Mouse (Mus musculus) midbrain, embryonic 11.5 days (tissue): ENCODE results near the gene Ndc1. TPM values are rescaled to one million over a fixed set of nuclear protein-coding genes. Genes with fewer than 3 reads are reported as not detected.
A peak's percentile ranks its signal among the peaks of the same experiment; 100 is the strongest.

ENCODE experiments used
- ATAC-seq: fragments of 200-750 bp; cut with Nextera tagmentation; 2 replicates; pipeline ENCODE4 v1.8.0; 2017; ENCODE audit warnings: moderate TSS enrichment, moderate library complexity; ENCODE audit not compliant: low FRiP score
- DNase-seq: peaks from one replicate; pipeline ENCODE4 v3.0.0; 2015; ENCODE audit warnings: low spot score; ENCODE audit errors: missing footprints
- H3K27ac ChIP-seq: fragments of 300-500 bp; sonication (generic); 2 replicates; pipeline ENCODE4 v1.5.1; 2014; ENCODE audit warnings: low read depth, low read length
- H3K27me3 ChIP-seq: fragments of 300-500 bp; sonication (generic); 2 replicates; pipeline ENCODE4 v1.6.1; 2014; ENCODE audit warnings: mild to moderate bottlenecking, low read length, moderate library complexity, mixed read lengths; ENCODE audit not compliant: control insufficient read depth, insufficient read depth
- H3K36me3 ChIP-seq: fragments of 300-500 bp; sonication (generic); 2 replicates; pipeline ENCODE4 v1.6.1; 2014; ENCODE audit warnings: mild to moderate bottlenecking, low read length, moderate library complexity, mixed read lengths; ENCODE audit not compliant: control insufficient read depth, insufficient read depth
- H3K4me1 ChIP-seq: fragments of 300-500 bp; sonication (generic); 2 replicates; pipeline ENCODE4 v1.6.1; 2014; ENCODE audit warnings: low read length; ENCODE audit not compliant: control insufficient read depth, insufficient read depth
- H3K4me2 ChIP-seq: fragments of 300-500 bp; sonication (generic); 2 replicates; pipeline ENCODE4 v1.6.1; 2014; ENCODE audit warnings: mild to moderate bottlenecking, moderate library complexity
- H3K4me3 ChIP-seq: fragments of 300-500 bp; sonication (generic); 2 replicates; pipeline ENCODE4 v1.5.1; 2014; ENCODE audit warnings: low read depth, low read length
- H3K9ac ChIP-seq: fragments of 300-500 bp; sonication (generic); 2 replicates; pipeline ENCODE4 v1.6.1; 2014; ENCODE audit warnings: low read length
- H3K9me3 ChIP-seq: fragments of 300-500 bp; sonication (generic); 2 replicates; pipeline ENCODE4 v1.6.1; 2016; ENCODE audit warnings: low read length; ENCODE audit not compliant: control insufficient read depth
- WGBS: fragments of 180-500 bp; shearing (Covaris S2); extraction: QIAGEN DNeasy Blood & Tissue Kit; methylation state at CpG from one replicate; pipeline ENCODE4 v1.1.7; 2014; 5-methylcytosine and 5-hydroxymethylcytosine counted together
- polyA plus RNA-seq: library from polyadenylated mRNA; unstranded; fragments of >200 nt; fragmentation: Nextera tagmentation; extraction: Ambion mirVana; gene quantifications from 2 replicates; pipeline ENCODE4 v1.2.1, GENCODE M21; 2014

Ndc1 gene
- polyA plus RNA-seq, 1 experiment from 2014 or later = 52.9 TPM

DNA sequence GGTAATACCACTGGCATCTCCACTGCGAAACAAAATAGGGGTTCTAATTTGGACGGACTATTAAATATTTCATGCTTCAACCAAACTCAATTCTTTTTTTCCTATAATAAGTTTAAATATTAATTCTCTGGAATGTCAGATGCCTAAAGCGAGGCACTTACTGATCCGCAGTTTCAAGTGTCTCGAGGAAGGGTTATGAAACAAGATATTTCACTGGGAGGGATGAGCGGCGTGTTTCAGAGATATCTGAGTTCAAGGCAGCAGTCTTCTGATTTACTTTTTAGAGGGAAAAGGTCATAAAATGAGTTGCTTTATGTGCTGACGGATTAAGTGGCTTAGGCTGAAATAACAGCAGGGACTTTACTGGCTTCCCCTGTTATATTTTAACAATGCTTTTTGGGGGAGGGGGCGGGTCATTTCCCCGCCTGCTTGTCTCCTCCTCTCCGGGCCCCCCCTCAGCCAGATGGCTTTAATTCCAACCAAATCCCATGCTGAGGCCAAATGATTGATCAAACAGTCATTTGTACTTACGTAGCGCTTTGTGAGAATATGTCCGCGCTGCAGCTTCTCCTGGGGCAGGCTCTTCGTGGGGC is 75.4 kb downstream of the Ndc1 start:
- Histone ChIP-seq H3K36me3 (no peaks in the 10 kb centered on the region), H3K4me3 (no peak overlapping the region), H3K27ac (no peak overlapping the region), H3K4me2 (peak overlapping the region; percentile 24), H3K9ac (peak overlapping the region; percentile 42), H3K27me3 (peaks cover 13% of the 10 kb centered on the region), H3K4me1 (peaks cover 10% of the 10 kb centered on the region), H3K9me3 (no peaks in the 10 kb centered on the region)
- DNase-seq (no peak), ATAC-seq (no peak)
- 27% methylated on average over 16 of the region's 16 CpGs for WGBS

DNA sequence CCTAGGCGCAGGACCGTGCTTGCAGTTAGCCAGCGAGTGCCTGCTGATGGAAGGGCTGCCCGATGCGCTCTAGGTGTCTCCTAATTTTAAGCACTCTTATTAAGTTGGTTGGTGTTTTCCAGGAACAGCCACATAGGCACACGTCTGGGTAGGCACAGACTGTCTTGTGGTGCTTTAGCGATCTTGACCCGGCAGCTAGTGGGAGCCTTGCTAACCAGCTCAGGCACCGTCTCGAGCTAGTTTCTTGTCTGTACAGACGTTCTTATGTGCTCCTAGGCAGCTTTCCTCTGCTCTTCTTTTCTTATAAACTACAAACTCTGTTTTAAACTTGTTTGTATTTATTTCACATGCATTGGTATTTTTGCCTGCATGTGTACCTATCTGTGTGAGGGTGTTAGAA is 76.0 kb downstream of the Ndc1 start:
- 39% methylated on average over 11 of the region's 11 CpGs for WGBS
- peaks cover 13% of the 10 kb centered on the region for H3K27me3 ChIP-seq
- no peak for ATAC-seq
- DNase-seq = peak; percentile 91
- H3K9me3 ChIP-seq = no peaks in the 10 kb centered on the region
- H3K9ac ChIP-seq = peak overlapping the region; percentile 42
- no peaks in the 10 kb centered on the region for H3K36me3 ChIP-seq
- H3K4me3 ChIP-seq = no peak overlapping the region
- no peak overlapping the region for H3K27ac ChIP-seq
- peak overlapping the region; percentile 24; the same call in 1 of the 2 replicates for H3K4me2 ChIP-seq
- H3K4me1 ChIP-seq = peaks cover 10% of the 10 kb centered on the region

DNA sequence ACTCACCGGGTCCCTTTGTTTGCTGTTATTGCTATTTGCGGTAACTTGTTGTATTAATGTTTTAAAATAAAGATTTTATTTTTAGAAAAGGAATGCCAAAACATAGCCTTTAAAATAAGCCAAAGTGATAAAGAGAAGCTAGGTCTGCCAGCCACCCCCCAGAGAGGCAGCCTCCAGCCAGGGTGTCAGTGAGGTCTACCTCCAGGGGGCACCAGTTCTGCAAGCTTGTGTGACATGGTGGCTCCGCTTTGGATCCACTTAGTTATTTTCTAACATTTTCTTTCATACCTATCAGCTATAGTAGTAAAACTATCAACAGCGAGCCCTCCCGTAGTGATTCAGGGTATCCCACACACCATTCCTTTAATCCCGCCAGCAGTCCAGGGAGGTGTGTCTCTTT is 80.9 kb downstream of the Ndc1 start:
- Histone ChIP-seq H3K4me1 (peaks cover 4% of the 10 kb centered on the region), H3K27me3 (peaks cover 3% of the 10 kb centered on the region; the same call in 1 of the 2 replicates), H3K9me3 (no peaks in the 10 kb centered on the region), H3K27ac (no peak overlapping the region), H3K4me3 (no peak overlapping the region), H3K36me3 (no peaks in the 10 kb centered on the region), H3K4me2 (no peak overlapping the region), H3K9ac (no peak overlapping the region)
- ATAC-seq (no peak), DNase-seq (no peak)
- 89% methylated on average over 6 of the region's 6 CpGs for WGBS

DNA sequence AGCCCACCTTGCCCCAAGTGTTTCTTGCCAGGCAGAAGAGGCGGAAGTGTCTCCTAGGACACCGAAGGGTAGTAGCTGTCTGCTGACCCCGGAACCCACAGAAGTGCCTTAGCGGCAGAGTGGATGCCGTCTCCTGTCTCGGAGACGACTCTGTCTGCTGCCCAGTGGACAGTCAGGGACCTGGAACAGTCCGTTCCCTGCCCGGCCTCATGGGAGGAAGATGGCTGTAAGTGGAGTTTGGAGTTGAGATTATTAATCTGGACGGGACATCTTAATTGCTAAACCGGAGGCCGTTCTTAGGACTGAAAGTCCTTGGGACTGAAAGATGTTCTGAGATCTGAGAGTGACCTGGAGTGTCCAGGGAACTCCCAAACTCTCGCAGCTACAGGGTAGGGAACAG is 81.9 kb downstream of the Ndc1 start:
- H3K4me3 ChIP-seq = no peak overlapping the region
- peaks cover 3% of the 10 kb centered on the region; the same call in 1 of the 2 replicates for H3K4me1 ChIP-seq
- DNase-seq = no peak
- H3K4me2 ChIP-seq = no peak overlapping the region
- no peaks in the 10 kb centered on the region for H3K27me3 ChIP-seq
- WGBS = 89% methylated on average over 13 of the region's 13 CpGs
- H3K36me3 ChIP-seq = no peaks in the 10 kb centered on the region
- no peak for ATAC-seq
- H3K9ac ChIP-seq = no peak overlapping the region
- no peak overlapping the region for H3K27ac ChIP-seq
- no peaks in the 10 kb centered on the region for H3K9me3 ChIP-seq

DNA sequence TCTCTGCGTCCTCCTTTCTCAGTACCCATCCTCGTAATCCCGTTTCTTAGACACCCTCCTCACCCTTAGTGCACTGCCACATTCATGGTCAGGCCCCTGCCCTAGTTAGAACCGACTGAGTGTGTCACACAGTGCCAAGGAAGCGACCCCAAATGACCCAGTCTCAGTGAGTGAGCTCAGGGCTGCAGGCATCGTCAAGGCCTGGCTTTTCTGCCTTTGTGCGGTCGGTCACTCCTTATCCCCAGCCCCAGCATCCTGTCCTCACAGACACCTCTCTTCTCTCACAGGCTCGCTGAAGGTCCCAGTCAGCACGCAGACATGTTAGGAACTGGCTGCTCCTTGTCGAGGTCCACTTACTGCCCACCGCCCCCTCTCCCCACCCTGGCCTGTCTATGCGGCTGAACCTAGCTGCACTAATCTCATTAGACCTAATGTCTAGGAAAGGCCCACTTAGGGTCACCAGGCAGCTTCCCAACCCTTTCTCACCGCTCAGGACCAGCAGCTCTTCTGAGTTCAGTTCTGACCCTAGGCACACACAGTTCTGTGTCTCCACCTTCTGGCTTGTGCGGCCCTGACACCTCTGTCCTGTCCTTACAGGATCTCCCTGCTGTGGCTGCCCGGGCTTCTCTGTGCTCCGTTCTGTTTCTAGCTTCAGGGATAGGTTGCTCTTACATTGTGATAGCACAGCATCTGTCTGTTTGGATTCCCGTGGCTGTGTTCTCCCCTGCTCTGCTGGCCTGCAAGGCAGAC is 84.9 kb downstream of the Ndc1 start:
- 54% methylated on average over 18 of the region's 18 CpGs for WGBS
- no peaks in the 10 kb centered on the region for H3K27me3 ChIP-seq
- no peak for ATAC-seq
- no peaks in the 10 kb centered on the region for H3K9me3 ChIP-seq
- H3K4me3 ChIP-seq = no peak overlapping the region
- no peak overlapping the region for H3K4me2 ChIP-seq
- H3K4me1 ChIP-seq = peaks cover 3% of the 10 kb centered on the region; the same call in 1 of the 2 replicates
- 0 out of 2 replicates have a peak overlapping the region, but pooled peaks have one; percentile 16 for H3K9ac ChIP-seq
- no peak for DNase-seq
- H3K27ac ChIP-seq = no peak overlapping the region
- no peaks in the 10 kb centered on the region for H3K36me3 ChIP-seq

DNA sequence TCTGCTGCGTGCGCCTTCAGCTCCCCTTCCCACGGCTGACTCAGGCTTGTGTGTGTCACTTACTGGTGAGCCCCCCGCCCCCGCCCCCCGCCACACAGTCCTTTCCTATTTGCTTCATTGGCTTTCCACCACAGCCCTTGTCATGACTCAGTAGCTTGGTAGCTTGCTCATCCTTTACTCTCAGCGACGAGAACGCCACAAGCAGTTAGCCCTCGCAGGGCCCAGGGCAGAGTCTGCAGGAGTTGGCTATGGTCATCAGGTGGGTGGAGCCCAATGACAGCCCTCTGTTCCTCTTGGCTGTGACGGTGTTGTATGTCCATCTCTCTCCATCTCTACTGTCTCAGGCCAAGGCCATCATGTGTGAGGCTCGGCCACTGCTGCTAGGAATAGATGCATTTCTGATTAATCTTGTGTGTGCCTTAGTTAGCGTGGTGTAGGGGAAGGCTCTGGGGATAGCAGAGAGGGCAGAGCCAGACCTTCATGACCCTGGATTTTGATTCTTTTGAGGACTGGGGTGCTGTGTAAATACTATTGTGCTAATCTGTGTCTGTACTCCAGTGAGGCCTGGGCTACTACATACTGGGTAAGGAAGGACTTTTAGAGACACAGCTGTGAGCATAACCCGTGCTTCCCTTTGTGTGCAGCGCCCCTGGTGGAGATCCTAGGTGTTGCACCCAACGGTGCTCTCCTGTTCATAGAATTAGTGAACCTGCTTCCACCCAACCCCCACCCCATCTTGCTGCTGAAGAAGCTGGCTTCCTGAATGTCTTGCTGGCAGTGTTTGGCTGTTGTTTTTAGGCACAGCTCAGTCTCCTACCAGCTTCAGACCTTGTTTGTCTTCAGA is 85.8 kb downstream of the Ndc1 start:
- Histone ChIP-seq H3K4me1 (peaks cover 3% of the 10 kb centered on the region; the same call in 1 of the 2 replicates), H3K9ac (no peak overlapping the region; the same call in 1 of the 2 replicates), H3K4me2 (no peak overlapping the region), H3K36me3 (no peaks in the 10 kb centered on the region), H3K9me3 (no peaks in the 10 kb centered on the region), H3K4me3 (no peak overlapping the region), H3K27me3 (no peaks in the 10 kb centered on the region), H3K27ac (no peak overlapping the region; the same call in 1 of the 2 replicates)
- whole genome bisulfite sequencing = 55% methylated on average over 16 of the region's 16 CpGs
- ATAC-seq (peak; percentile 86), DNase-seq (peak; percentile 99)

DNA sequence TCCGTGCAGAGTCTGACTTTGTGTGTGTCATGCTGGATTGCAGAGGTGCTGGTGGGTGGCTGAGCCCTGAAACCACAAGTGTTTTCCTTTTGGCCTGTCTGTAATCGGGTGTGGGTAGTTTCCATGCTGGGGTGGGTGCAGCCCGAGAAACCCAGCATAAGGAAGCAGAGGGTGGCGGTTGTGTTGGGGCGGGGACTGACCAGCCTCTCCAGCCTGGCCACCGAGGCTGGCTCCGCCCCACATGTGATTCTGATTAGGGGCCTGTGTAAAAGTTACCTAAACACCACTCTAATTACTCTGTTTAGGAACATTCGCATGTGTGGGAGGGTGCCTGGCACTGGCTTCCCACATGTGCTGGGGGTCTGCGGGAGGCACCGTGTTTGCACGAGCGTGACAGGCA is 90.0 kb downstream of the Ndc1 start:
- H3K27me3 ChIP-seq = no peaks in the 10 kb centered on the region
- H3K4me3 ChIP-seq = no peak overlapping the region
- no peak for ATAC-seq
- H3K4me1 ChIP-seq = peaks cover 3% of the 10 kb centered on the region; the same call in 1 of the 2 replicates
- H3K27ac ChIP-seq = no peak overlapping the region
- H3K9me3 ChIP-seq = no peaks in the 10 kb centered on the region
- H3K36me3 ChIP-seq = no peaks in the 10 kb centered on the region
- no peak for DNase-seq
- no peak overlapping the region for H3K9ac ChIP-seq
- H3K4me2 ChIP-seq = no peak overlapping the region
- 70% methylated on average over 12 of the region's 12 CpGs for WGBS

DNA sequence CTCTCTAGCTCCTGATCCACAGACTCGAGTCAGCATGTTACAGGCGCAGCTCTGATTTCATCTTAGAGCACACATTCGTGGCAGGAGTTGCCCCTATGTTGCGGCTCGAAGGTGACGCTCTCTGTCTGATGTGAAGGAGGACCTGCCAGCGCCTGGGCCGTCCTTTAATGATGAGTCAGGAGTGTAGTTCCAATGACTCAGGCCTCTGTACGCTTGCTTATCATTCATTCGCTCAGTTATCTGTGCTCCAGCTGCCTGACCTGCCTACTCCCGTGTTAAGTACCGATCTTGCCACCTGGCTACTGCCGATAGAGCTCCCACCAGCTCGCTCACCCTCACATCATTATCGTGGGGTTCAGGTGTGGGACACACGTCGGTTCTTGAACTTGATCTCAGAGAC is 91.3 kb downstream of the Ndc1 start:
- Histone ChIP-seq H3K36me3 (no peaks in the 10 kb centered on the region), H3K4me3 (no peak overlapping the region), H3K9me3 (no peaks in the 10 kb centered on the region), H3K27ac (no peak overlapping the region), H3K4me2 (no peak overlapping the region), H3K4me1 (no peaks in the 10 kb centered on the region), H3K9ac (no peak overlapping the region), H3K27me3 (no peaks in the 10 kb centered on the region)
- no peak for DNase-seq
- ATAC-seq = no peak
- 88% methylated on average over 17 of the region's 17 CpGs for WGBS

DNA sequence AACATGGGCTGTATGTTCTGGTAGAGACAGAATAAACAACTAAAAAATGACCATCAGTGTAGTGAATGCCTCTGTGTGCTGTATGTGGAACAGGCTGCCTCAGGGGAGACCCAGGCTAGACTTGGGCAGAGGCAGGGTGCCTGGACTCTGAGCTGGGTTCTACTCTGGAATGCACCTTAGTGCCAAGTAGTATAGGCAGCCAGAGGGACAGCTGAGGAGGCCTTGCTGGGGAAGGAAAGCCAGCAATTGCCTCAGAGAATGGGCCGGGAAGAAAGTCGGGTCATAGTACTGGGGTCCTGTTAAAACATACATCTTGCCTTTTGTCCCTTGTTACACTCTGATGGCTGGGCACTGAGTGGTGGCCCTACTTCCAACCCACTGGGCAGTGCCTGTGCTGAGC is 91.9 kb downstream of the Ndc1 start:
- no peak for ATAC-seq
- Histone ChIP-seq H3K27ac (no peak overlapping the region), H3K4me3 (no peak overlapping the region), H3K27me3 (no peaks in the 10 kb centered on the region), H3K9ac (no peak overlapping the region), H3K4me1 (no peaks in the 10 kb centered on the region), H3K9me3 (no peaks in the 10 kb centered on the region), H3K36me3 (no peaks in the 10 kb centered on the region), H3K4me2 (no peak overlapping the region)
- no peak for DNase-seq
- 86% methylated on average over 2 of the region's 2 CpGs for whole genome bisulfite sequencing
